ENCODE assay signal across 9 mouse cellular contexts in genomic region chr6:31527897-31528296, GRCm38 (mm10). TPM values are rescaled to one million over a fixed set of nuclear protein-coding genes. Genes with fewer than 3 reads are reported as not detected.
DNase-seq lines count a peak whose midpoint lies in the region; ATAC-seq lines count a peak whose summit lies in the region.
"Had no signal": no experiment of that assay in that cellular context is flagged by ENCODE, and none has a peak within 500 bp of the region (broad histone marks: within the 10 kb centered on the region; RNA-seq: fewer than 3 reads in every experiment).

No protein-coding gene starts in this region.

- H3K27me3 ChIP-seq in midbrain, embryonic 10.5 days (ENCODE audit: low read depth, poor library complexity, severe bottlenecking): no peaks in the 10 kb centered on the region
- no peaks in the 10 kb centered on the region for H3K27me3 ChIP-seq in midbrain, embryonic 16.5 days (ENCODE audit: control insufficient read depth, insufficient read depth, low read depth, low read length)
- H3K27me3 ChIP-seq: neural tube, embryonic 12.5 days had no signal

- H3K4me1 ChIP-seq in midbrain, embryonic 10.5 days: no peaks in the 10 kb centered on the region
- H3K4me1 ChIP-seq in midbrain, embryonic 16.5 days (ENCODE audit: control insufficient read depth, insufficient read depth, low read length): peaks cover 10% of the 10 kb centered on the region
- H3K4me1 ChIP-seq: neural tube, embryonic 12.5 days had no signal

- no peak overlapping the region for H3K4me3 ChIP-seq in midbrain, embryonic 10.5 days
- no peak overlapping the region for H3K4me3 ChIP-seq in midbrain, embryonic 16.5 days (ENCODE audit: low read depth, low read length)
- H3K4me3 ChIP-seq: neural tube, embryonic 12.5 days had no signal

- no peak overlapping the region for H3K27ac ChIP-seq in midbrain, embryonic 10.5 days (replicated peaks)
- no peak overlapping the region for H3K27ac ChIP-seq in midbrain, embryonic 16.5 days (ENCODE audit: low read length)
- H3K27ac ChIP-seq: neural tube, embryonic 12.5 days had no signal

- no peak overlapping the region for H3K9ac ChIP-seq in midbrain, embryonic 16.5 days (ENCODE audit: low read depth, low read length)
- H3K9ac ChIP-seq: neural tube, embryonic 12.5 days had no signal

- H3K9me3 ChIP-seq in midbrain, embryonic 10.5 days (replicated peaks): no peaks in the 10 kb centered on the region
- no peaks in the 10 kb centered on the region for H3K9me3 ChIP-seq in midbrain, embryonic 16.5 days (replicated peaks; ENCODE audit: control insufficient read depth, low read length, poor library complexity, severe bottlenecking)
- H3K9me3 ChIP-seq: neural tube, embryonic 12.5 days had no signal

- ATAC-seq in midbrain, embryonic 16.5 days: no peak

- no peak overlapping the region for H3K4me2 ChIP-seq in midbrain, embryonic 16.5 days (ENCODE audit: low read length)
- H3K4me2 ChIP-seq: neural tube, embryonic 12.5 days had no signal

- peaks cover 55% of the 10 kb centered on the region for H3K36me3 ChIP-seq in midbrain, embryonic 10.5 days
- peaks cover 7% of the 10 kb centered on the region; the same call in 1 of the 2 replicates for H3K36me3 ChIP-seq in midbrain, embryonic 16.5 days (ENCODE audit: control insufficient read depth, insufficient read depth, low read length)

- DNase-seq in cerebellum, postnatal 10 days: peak; percentile 67 to 73
- DNase-seq in cerebellum, adult 9-10 months: no peak
- peak; percentile 43 for DNase-seq in midbrain, embryonic 10.5 days (ENCODE audit: low spot score)
- peak; percentile 55 for DNase-seq in c-Kit-positive CD71-negative TER-119-negative erythroid progenitor cells, embryonic 14.5 days (ENCODE audit: low read depth)
- DNase-seq in kidney, postnatal 4 days: peak; percentile 68 to 76
- DNase-seq in naive thymus-derived CD4-positive, alpha-beta T cell, adult 2 months (ENCODE audit: low read depth): peak; percentile 38
- DNase-seq in gastrocnemius, postnatal 10 days: no peak

- WGBS in midbrain, embryonic 10.5 days: 86% methylated on average over 7 of the region's 7 CpGs
- 78% methylated on average over 7 of the region's 7 CpGs for WGBS in midbrain, embryonic 16.5 days

RNA-seq across cellular contexts. Expression of gene Podxl, which starts 35.9 kb away (rescaled TPM):
- polyA plus RNA-seq in midbrain, embryonic 10.5 days (2016; fragmentation: Nextera tagmentation; extraction: Ambion mirVana): 19.7 and 22.4 TPM in 2 replicates
- polyA plus RNA-seq in midbrain, embryonic 16.5 days (2015; fragmentation: Nextera tagmentation; extraction: Ambion mirVana): 8.5 and 11.1 TPM in 2 replicates
- total RNA-seq in gastrocnemius, postnatal 10 days (2021): 10 to 100 TPM; 24.2 to 28.3 TPM

Comparison
In these comparisons a context has a peak if more than half of its experiments do, and no peak if none do; other contexts are left out.
1. DNase-seq: peak in cerebellum, postnatal 10 days (2 of 2), midbrain, embryonic 10.5 days (single experiment), c-Kit-positive CD71-negative TER-119-negative erythroid progenitor cells, embryonic 14.5 days (single experiment), kidney, postnatal 4 days (2 of 2) and naive thymus-derived CD4-positive, alpha-beta T cell, adult 2 months (single experiment); none in cerebellum, adult 9-10 months (single experiment) and gastrocnemius, postnatal 10 days (single experiment).